Mouse (Mus musculus) urinary bladder, adult 2 months (tissue): ENCODE data around the gene Aox2. TPM values are rescaled to one million over a fixed set of nuclear protein-coding genes. Genes with fewer than 3 reads are reported as not detected.

Experiments
- DNase-seq: peaks from one replicate; pipeline ENCODE4 v3.0.0; 2022; ENCODE audit warnings: low spot score
- polyA plus RNA-seq: library from polyadenylated mRNA; depleted of rRNA; stranded (reverse); fragments of >200 nt; gene quantifications from 2 replicates; pipeline ENCODE4 v1.2.3, GENCODE M21; 2012; rRNA removed

The Aox2 gene
- polyA plus RNA-seq, 1 experiment = 0.06 TPM

DNA sequence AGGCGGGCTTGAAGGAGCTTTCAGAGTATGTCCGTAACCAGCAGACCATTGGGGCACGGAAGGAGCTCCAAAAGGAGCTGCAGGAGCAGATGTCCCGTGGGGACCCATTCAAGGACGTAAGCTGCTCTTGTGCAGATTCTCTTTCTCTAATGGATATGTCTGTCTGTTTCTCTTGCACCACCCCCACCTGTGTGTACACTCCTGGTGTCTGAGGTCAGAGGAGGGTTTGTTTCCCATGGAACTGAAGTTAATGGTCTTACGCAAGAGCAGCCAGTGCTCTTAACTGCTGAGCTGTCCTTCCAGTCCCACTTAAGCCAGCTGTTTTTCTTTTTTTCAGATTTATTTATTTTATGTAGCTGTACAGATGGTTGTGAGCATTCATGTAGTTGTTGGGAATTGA, 123.3 kb downstream of the Aox2 start:
- DNase-seq = no peak

DNA sequence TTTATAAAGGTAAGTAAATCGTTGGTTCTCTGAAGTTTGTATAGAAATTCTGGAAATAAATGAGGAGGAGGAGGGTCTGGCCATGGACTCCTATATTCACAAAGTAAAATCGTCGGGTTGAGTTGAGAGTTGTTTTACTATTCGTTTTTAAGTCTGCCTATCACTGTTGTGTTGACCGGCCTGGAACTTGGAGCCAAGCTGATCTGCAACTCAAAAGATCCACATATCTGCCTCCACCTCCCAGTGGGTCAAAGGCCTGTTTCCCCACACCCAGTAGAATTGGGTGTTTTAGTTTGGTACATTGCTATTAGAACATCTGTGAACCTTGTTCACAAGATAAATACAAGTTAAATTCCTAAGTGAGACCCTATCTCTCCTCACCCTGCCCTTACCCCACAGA, 125.6 kb downstream of the Aox2 start:
- no peak for DNase-seq

- no peak for DNase-seq
Measured at GRCm38 (mm10) chr1:58407321-58407720, 129.2 kb downstream of the Aox2 start.

- DNase-seq = no peak
Measured at GRCm38 (mm10) chr1:58408141-58408540, 130.0 kb downstream of the Aox2 start.

GRCm38 (mm10) chr1:58409553-58410197, 131.5 kb downstream of the Aox2 start:
- DNase-seq = no peak

DNA sequence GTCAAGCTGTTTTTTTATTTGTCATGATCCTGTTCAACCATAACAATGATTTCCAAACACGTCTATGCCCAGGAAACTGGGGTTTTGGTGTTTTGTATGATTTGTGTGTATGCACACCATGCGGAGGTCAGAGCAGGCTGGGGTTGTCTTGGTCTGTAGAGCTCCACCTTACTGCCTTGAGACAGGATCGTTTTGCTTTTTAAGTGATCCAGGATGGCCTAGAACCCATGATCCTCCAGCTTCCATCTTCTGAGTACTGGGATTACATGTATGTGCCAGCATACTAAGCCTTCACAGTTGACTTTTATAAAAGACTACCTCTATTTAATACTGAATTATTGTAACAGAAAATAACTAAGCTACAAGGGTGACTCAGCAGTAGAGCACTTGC, 132.1 kb downstream of the Aox2 start:
- no peak for DNase-seq

DNA sequence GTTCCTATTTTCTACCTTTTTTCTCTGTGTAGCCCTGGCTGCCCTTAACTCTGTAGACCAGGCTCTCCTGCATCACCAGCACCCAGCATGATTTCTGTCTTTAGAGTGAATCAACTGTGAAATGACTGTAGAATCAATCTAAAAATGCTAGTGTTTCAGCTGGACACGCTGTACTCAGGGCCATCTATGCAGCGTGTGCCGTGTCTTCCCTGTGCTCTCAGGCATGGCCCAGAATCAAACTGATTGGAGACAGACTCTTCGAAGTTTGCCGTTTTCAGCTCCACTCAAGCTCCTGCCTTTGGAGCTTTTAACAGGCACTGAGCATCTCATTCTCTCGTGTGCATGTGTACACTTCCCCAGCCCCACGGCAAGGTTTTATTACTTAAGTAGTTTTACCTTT, 132.7 kb downstream of the Aox2 start:
- no peak for DNase-seq

DNA sequence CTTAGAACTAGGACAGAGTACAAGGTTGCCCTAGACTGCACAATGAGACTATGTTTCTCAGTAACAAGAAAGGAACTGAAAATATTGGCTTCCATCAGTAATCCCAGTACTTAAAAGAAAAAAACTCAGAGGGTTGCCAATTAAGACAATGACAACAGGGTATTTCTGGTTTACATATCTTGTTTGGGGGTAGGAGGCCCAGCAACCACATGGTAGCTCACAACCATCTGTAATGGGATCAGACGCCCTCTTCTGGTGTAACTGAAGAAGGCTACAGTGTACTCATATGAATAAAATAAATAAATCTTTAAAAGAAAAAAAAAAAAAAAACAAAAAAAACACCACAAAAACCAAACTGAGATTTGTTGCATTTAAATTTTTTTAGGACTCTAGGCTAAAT, 137.3 kb downstream of the Aox2 start:
- no peak for DNase-seq

- no peak for DNase-seq
Measured at GRCm38 (mm10) chr1:58416048-58416447, 137.9 kb downstream of the Aox2 start.

DNA sequence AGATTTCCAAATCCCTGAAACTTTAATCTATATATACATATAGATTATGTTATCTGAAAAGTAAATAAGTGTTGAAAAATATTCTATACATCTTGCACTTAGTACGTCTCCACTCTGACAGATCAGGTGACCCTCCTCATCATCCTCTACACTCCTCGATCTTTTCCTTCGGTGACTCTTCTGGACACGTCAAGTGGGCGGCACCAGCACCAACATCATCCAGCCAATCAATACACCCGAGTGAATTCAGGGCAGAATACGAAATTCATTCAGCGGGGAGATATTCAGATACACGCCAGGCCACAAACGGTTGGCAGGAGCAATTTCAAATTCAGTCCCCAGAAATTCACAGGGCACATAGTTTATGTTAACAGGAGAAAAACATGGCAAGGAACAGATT, 141.9 kb downstream of the Aox2 start:
- no peak for DNase-seq

- DNase-seq = no peak
Measured at GRCm38 (mm10) chr1:58420961-58421360, 142.8 kb downstream of the Aox2 start.

- DNase-seq = no peak
Measured at GRCm38 (mm10) chr1:58422879-58423278, 144.8 kb downstream of the Aox2 start.

DNA sequence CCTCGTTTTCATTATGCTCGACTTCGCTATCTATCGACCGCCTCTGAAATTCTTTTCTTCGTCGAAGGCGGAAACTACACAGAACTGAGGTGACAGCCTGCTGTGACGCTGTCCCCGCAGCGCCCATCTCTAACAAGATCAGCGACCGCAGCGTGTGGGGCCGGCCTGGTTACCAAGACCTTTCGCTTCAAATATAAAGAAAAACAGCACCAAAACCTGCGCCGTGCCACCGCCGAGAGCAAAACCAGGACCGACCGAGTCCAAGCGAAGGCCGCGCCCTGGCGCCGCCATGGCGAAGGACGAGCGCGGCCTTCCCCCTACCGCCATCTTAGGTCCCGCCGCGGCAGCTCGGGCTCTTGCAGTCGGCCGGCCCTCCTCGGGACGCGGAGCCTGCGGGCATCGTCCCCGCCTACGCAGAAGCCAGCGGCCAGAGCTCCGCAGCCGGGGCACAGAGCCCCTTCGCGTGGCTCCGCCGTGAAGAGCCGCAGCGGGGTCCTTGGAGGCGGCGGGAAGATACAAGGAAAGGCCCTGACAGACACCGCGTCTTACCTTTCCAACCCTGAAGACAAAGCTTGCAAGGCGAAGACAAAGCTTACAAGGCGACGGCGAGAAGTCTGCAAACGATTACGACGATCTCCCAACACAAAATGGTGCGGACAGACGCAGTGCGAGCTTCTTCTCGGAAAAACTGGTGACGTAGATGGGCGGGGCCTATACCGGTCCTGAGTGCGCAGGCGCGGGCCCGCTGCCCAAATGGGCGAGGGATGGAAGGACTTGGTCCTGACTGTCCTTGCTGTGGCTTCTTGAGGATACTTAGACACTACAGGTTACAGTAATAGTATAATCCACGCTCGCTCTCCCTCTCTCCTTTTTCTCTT, 145.5 kb downstream of the Aox2 start, which contains the start of gene Clk1:
Clk1 (minus strand) TSS at position 696 of the 878 bp plus-strand sequence.
- DNase-seq = peak; percentile 94

DNA sequence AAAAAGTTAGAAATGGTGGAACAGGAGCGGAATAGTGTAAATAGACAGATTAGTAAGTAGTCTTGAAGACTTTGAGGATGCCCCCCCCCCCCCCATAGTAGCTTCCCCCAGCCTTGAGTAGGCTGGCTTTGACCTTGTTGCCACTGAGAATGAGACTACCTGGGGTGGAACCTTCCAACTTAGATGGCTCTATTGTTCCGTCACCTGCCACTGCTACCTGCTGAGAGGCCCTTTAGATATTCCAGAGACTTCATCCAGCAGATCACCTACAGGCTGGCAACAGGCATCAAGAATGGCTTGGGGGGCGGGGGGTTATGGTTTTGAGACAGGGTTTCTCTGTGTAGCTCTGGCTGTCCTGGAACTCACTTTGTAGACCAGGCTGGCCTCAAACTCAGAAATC, 146.4 kb downstream of the Aox2 start:
- DNase-seq = no peak

Other genes with a start within 250 kb of the Aox2 start
- 29.5 and 30.5 TPM in 2 replicates for gene Aox1, start 248.4 kb upstream of the Aox2 start, polyA plus RNA-seq
- 10.7 and 11.1 TPM in 2 replicates for gene Aox3, start 165.2 kb upstream of the Aox2 start, polyA plus RNA-seq
- 0.07 and 0.13 TPM in 2 replicates for gene Aox4, start 67.9 kb upstream of the Aox2 start, polyA plus RNA-seq
- 63.2 and 69.3 TPM in 2 replicates for gene Bzw1, start 114.6 kb downstream of the Aox2 start, polyA plus RNA-seq
- gene Clk1, start 145.7 kb downstream of the Aox2 start, polyA plus RNA-seq = 320 and 406 TPM in 2 replicates
- gene Nif3l1, start 166.8 kb downstream of the Aox2 start, polyA plus RNA-seq = 22.2 and 22.5 TPM in 2 replicates
- gene Ppil3, start 167.2 kb downstream of the Aox2 start, polyA plus RNA-seq = 32.4 and 33.3 TPM in 2 replicates
- 15.0 and 15.9 TPM in 2 replicates for gene Orc2, start 226.8 kb downstream of the Aox2 start, polyA plus RNA-seq